Mouse (Mus musculus) bone marrow macrophage, adult 2 months (primary cell): ENCODE measurements at regions not wholly inside any gene's neighbourhood (a gene's known extent, or its start where the extent isn't known, plus 50 kb on each side); places are given as distances from the start of the nearest gene placed in this dataset.

Experiments
- CTCF ChIP-seq: IDR thresholded peaks from 2 replicates; pipeline ENCODE4 v1.5.1; 2012; ENCODE audit warnings: low read depth, mild to moderate bottlenecking, low read length, moderate library complexity
- POLR2A ChIP-seq: IDR thresholded peaks from 2 replicates; pipeline ENCODE4 v1.6.1; 2012; ENCODE audit warnings: mild to moderate bottlenecking, low read depth, low read length, borderline replicate concordance

- TF ChIP-seq POLR2A (no peak), CTCF (no peak)
Measured at GRCm38 (mm10) chr16:24095630-24096029, 107.0 kb upstream of the Bcl6 start.
